Mouse (Mus musculus) heart, embryonic 14.5 days (tissue): ENCODE measurements around the gene Gm20661. TPM values are rescaled to one million over a fixed set of nuclear protein-coding genes. Genes with fewer than 3 reads are reported as not detected.
A peak's percentile ranks its signal among the peaks of the same experiment; 100 is the strongest.

Source experiments
- ATAC-seq: fragments of 200-750 bp; cut with Nextera tagmentation; 2 replicates; pipeline ENCODE4 v1.8.0; 2017; ENCODE audit warnings: low read depth, moderate TSS enrichment; ENCODE audit not compliant: insufficient number of reproducible peaks, insufficient read depth, low FRiP score
- H3K27ac ChIP-seq, 2 experiments: fragments of 200-500 bp in 1 of 2; fragments of 300-500 bp in 1 of 2; sonication (generic) in 1 of 2; replicated peaks in 1 of 2; 2 replicates each; pipeline ENCODE4 v1.5.1; 2012 to 2014; ENCODE audit warnings: low read depth in 2 of 2, low read length in 2 of 2, control low read depth in 1 of 2, mild to moderate bottlenecking in 1 of 2, mixed read lengths in 1 of 2; ENCODE audit not compliant: control insufficient read depth in 1 of 2, insufficient read depth in 1 of 2
- H3K27me3 ChIP-seq: fragments of 300-500 bp; sonication (generic); 2 replicates; pipeline ENCODE4 v1.6.1; 2014; ENCODE audit warnings: mild to moderate bottlenecking, low read length, control low read depth; ENCODE audit not compliant: control insufficient read depth, insufficient read depth
- H3K36me3 ChIP-seq: fragments of 300-500 bp; sonication (generic); 2 replicates; pipeline ENCODE4 v1.6.1; 2014; ENCODE audit warnings: mild to moderate bottlenecking, control low read depth, low read length, mixed read lengths; ENCODE audit not compliant: control insufficient read depth, insufficient read depth
- H3K4me1 ChIP-seq, 2 experiments: fragments of 200-500 bp in 1 of 2; fragments of 300-500 bp in 1 of 2; sonication (generic) in 1 of 2; 2 replicates each; pipeline ENCODE4 v1.6.1; 2012 to 2014; ENCODE audit warnings: low read length in 2 of 2, control low read depth in 1 of 2, mixed read lengths in 1 of 2; ENCODE audit not compliant: control insufficient read depth in 2 of 2, insufficient read depth in 2 of 2
- H3K4me2 ChIP-seq: fragments of 300-500 bp; sonication (generic); 2 replicates; pipeline ENCODE4 v1.6.1; 2014; ENCODE audit warnings: mild to moderate bottlenecking, low read length
- H3K4me3 ChIP-seq, 2 experiments: fragments of 200-500 bp in 1 of 2; fragments of 300-500 bp in 1 of 2; sonication (generic) in 1 of 2; 2 replicates each; pipeline ENCODE4 v1.5.1; 2012 to 2014; ENCODE audit warnings: low read length in 2 of 2, mild to moderate bottlenecking in 2 of 2, control low read depth in 1 of 2, low read depth in 1 of 2, moderate library complexity in 1 of 2; ENCODE audit not compliant: control insufficient read depth in 1 of 2, insufficient read depth in 1 of 2
- H3K9ac ChIP-seq: fragments of 300-500 bp; sonication (generic); 2 replicates; pipeline ENCODE4 v1.6.1; 2014; ENCODE audit warnings: mild to moderate bottlenecking, low read length
- H3K9me3 ChIP-seq: fragments of 300-500 bp; sonication (generic); 2 replicates; pipeline ENCODE4 v1.6.1; 2016; ENCODE audit warnings: low read length, control low read depth; ENCODE audit not compliant: control insufficient read depth
- WGBS: fragments of 180-500 bp; shearing (Covaris S2); extraction: QIAGEN DNeasy Blood & Tissue Kit; methylation state at CpG from one replicate; pipeline ENCODE4 v1.1.7; 2014; 5-methylcytosine and 5-hydroxymethylcytosine counted together
- polyA plus RNA-seq: library from polyadenylated mRNA; unstranded; fragments of >200 nt; fragmentation: Nextera tagmentation; extraction: Ambion mirVana; gene quantifications from 2 replicates; pipeline ENCODE4 v1.2.1, GENCODE M21; 2014

Gm20661 gene
- polyA plus RNA-seq, 1 experiment from 2014 or later, result 3.8 TPM

GRCm38 (mm10) chr9:107993013-107993412 lies 10.2 kb downstream of the Gm20661 start:
- Histone ChIP-seq H3K4me2 (no peak overlapping the region), H3K36me3 (no peaks in the 10 kb centered on the region), H3K4me1 (peaks cover 4 to 12% of the 10 kb centered on the region in 2 experiments; a peak in 2 of 4 replicates), H3K9ac (no peak overlapping the region), H3K4me3 (no peak overlapping the region), H3K27ac (no peak overlapping the region), H3K27me3 (no peaks in the 10 kb centered on the region), H3K9me3 (no peaks in the 10 kb centered on the region)
- no peak for ATAC-seq
- WGBS, result 87% methylated on average over 11 of the region's 11 CpGs

DNA sequence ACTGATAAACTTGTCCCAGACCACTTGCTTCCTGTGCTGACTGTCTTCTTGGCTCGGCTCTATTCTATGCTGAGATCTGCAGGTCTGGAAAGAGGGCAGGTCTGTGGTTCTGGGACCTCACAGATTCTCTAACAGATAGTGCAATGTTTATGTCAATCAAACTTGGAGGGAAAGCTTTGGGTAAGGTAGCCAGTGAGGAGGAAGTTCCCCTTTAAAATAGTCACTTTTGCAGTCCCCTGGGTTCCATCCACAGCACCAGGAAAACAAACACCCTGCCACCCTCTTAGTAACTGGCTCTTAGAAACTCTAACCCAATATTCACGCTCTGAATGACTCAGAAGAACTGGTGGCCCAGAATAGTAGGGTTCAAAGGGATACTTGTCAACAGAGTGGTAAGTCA lies 11.6 kb downstream of the Gm20661 start:
- WGBS, result 29% methylated on average over 2 of the region's 2 CpGs

DNA sequence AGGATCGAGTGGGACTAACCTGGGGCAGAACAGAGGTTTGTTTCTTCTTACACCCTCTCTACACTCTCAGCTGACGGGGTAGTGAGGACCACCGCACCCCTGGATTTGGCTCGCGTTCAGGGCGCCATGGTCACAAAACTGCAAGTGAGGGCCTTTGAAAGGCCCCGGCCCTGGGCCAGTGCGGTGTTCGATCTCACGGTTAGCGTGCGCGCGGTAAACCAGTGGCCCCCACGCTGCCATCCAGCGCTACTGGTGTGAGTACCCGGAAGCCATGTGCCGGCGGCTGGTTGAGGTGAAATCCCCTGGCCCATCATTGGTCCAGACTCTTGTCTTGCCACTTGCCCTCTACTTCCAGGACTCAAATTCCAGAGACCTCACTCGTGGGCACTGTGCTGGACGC lies 12.7 kb downstream of the Gm20661 start:
- no peak overlapping the region for H3K9ac ChIP-seq
- no peaks in the 10 kb centered on the region for H3K27me3 ChIP-seq
- no peak overlapping the region for H3K4me2 ChIP-seq
- H3K4me1 ChIP-seq, result peaks cover 4 to 12% of the 10 kb centered on the region in 2 experiments; a peak in 2 of 4 replicates
- no peaks in the 10 kb centered on the region for H3K9me3 ChIP-seq
- no peak for ATAC-seq
- no peak overlapping the region for H3K4me3 ChIP-seq
- no peak overlapping the region for H3K27ac ChIP-seq
- 91% methylated on average over 21 of the region's 21 CpGs for WGBS
- H3K36me3 ChIP-seq, result no peaks in the 10 kb centered on the region

More for the DNA sequence above, 11.6 kb downstream of the Gm20661 start:
- Histone ChIP-seq H3K27ac (no peak overlapping the region), H3K4me1 (peaks cover 4 to 12% of the 10 kb centered on the region in 2 experiments; a peak in 2 of 4 replicates), H3K4me2 (no peak overlapping the region), H3K36me3 (no peaks in the 10 kb centered on the region), H3K9me3 (no peaks in the 10 kb centered on the region), H3K27me3 (no peaks in the 10 kb centered on the region), H3K9ac (peak overlapping the region; percentile 38; the same call in 1 of the 2 replicates), H3K4me3 (no peak overlapping the region)
- ATAC-seq, result no peak

- H3K4me2 ChIP-seq, result no peak within 1 kb of the TSS
- H3K27me3 ChIP-seq, result no peaks in the 10 kb centered on the region
- no peak within 1 kb of the TSS for H3K9ac ChIP-seq
- ATAC-seq, result no peak
- no peak within 1 kb of the TSS for H3K27ac ChIP-seq
- H3K9me3 ChIP-seq, result no peaks in the 10 kb centered on the region
- no peaks in the 10 kb centered on the region for H3K36me3 ChIP-seq
- H3K4me1 ChIP-seq, result peaks cover 4 to 12% of the 10 kb centered on the region in 2 experiments; a peak in 2 of 4 replicates
- 78% methylated on average over 5 of the region's 5 CpGs for WGBS
- H3K4me3 ChIP-seq, result no peak within 1 kb of the TSS
Measured at GRCm38 (mm10) chr9:107996049-107996448, 13.2 kb downstream of the Gm20661 start, which contains the start of gene Gm20662. Gm20662 (plus strand) TSS chr9:107996349.

GRCm38 (mm10) chr9:108001922-108002770 lies 19.3 kb downstream of the Gm20661 start, which contains the start of gene Ip6k1:
Ip6k1 (plus strand) TSS chr9:108002501.
- Histone ChIP-seq H3K4me1 (peaks cover 4 to 24% of the 10 kb centered on the region in 2 experiments), H3K27me3 (no peaks in the 10 kb centered on the region), H3K36me3 (no peaks in the 10 kb centered on the region), H3K9me3 (no peaks in the 10 kb centered on the region), H3K4me3 (peak within 1 kb of the TSS; percentile 72 to 92), H3K27ac (peak within 1 kb of the TSS; percentile 85 to 89), H3K4me2 (peak within 1 kb of the TSS; percentile 94), H3K9ac (peak within 1 kb of the TSS; percentile 90)
- ATAC-seq, result peak; percentile 96
- WGBS, result under 1% methylated on average over 50 of the region's 51 CpGs

DNA sequence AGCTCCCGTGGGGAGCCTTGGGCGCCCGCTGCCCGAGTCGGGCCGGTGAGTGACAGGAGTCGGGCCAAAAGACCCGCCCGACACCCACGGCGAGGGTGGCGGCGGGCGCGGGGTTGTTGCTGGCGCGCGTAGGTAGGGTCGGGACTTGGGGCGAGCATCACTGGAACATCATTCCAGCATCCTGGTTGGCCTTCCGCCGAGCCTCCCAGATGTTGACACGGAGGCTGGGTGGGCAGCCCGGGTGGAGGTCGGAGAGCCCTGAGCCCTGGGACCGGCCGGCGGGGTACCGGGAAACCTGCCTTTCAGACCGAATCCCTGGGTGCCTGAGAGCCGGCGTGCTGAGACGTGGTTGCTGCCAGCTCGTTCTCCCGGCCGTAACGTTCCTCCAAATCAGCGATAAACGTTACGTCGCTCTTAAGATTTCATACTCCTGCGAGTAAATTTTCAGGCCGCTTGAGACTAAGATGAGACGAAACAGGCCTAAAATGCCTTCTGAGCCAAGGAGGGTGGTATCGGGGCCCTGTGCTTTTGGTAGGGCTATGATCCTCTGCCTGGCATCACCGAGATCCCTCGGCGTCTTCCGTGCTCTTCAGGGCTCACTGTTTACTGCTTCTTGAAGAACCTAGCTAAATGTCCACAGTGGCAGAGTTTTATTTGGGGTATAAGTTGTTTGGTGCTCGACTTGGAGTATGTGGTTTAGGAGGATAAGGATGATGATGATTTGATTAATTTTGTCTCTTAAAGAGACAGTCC lies 20.1 kb downstream of the Gm20661 start:
- Histone ChIP-seq H3K4me1 (peaks cover 4 to 24% of the 10 kb centered on the region in 2 experiments), H3K9ac (peak overlapping the region; percentile 90), H3K4me2 (peak overlapping the region; percentile 84), H3K4me3 (peak overlapping the region; percentile 72 to 92), H3K27ac (peak overlapping the region; percentile 64 to 85), H3K27me3 (no peaks in the 10 kb centered on the region), H3K36me3 (no peaks in the 10 kb centered on the region), H3K9me3 (no peaks in the 10 kb centered on the region)
- under 1% methylated on average over 46 of the region's 50 CpGs for WGBS
- peak; percentile 36 for ATAC-seq

DNA sequence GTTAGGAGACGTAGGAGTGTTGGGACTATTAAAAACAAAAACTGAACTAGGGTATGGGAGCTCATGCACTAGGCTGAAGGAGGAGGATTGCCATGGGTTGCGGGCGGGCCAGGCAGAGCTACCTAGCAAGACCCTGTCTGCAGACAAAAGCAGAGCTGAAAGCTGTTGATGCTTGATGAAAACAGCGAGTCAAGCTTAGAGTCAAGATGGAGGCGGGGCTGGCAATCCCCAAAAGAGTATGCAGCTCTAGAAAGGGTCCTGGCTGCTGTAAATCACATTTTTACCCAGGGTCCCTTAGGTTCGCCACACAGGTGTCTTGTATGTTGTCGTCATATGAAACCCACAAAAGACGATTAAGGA lies 20.7 kb downstream of the Gm20661 start:
- H3K27ac ChIP-seq, result peak overlapping the region in 1 of 2 experiments; percentile 85; a peak in 2 of 4 replicates

More for the DNA sequence above, 20.7 kb downstream of the Gm20661 start:
- WGBS, result 19% methylated on average over 8 of the region's 8 CpGs
- Histone ChIP-seq H3K9ac (peak overlapping the region; percentile 90), H3K36me3 (no peaks in the 10 kb centered on the region), H3K4me2 (peak overlapping the region; percentile 84), H3K4me3 (peak overlapping the region; percentile 72 to 92), H3K9me3 (no peaks in the 10 kb centered on the region), H3K4me1 (peaks cover 4 to 24% of the 10 kb centered on the region in 2 experiments), H3K27me3 (no peaks in the 10 kb centered on the region)
- no peak for ATAC-seq
